Mouse (Mus musculus) telencephalon, adult 2 months (tissue): ENCODE data around the gene Glb1.

Experiments
- DNase-seq: peaks from one replicate; pipeline ENCODE4 v3.0.0-alpha.2; 2011; ENCODE audit warnings: low read depth, low spot score

The Glb1 gene

DNA sequence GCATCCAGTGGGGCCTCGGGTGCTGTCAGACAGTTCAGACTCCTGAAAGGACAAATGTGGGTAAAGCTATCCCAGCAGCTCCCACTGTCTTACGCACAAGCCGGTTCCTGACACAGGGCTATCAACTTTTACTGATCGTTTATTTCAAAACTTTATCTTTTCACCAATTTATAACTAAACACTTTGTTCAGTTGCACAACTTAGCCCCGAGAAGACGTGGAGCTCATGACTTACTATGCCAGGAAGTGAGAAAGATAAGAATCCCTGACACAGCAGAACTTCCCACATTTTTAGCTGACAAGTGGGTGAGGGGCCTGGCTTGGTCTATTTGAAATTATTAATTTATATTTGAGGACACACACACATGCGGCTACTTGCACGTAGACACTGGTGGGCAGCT lies 6.2 kb upstream of the Glb1 start:
- no peak for DNase-seq

DNA sequence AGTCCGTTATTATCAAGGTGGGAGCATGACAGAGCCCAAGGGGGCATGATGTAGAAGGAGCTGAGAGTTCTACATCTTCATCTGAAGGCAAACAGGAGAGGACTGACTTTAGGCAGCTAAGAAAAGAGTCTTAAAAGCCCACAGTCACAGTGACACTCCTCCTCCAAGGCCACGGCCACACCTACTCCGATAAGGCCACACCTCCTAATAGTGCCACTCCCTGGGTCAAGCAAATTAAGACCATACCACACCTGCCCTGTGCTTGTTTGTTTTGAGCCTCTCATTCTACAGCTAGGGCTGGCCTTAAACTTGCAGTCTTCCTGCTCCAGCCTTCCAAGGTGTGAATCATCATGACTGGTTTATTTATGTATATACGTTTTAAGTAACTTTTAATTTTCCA lies 5.6 kb upstream of the Glb1 start:
- no peak for DNase-seq

GRCm38 (mm10) chr9:114399680-114400079 lies 1.2 kb upstream of the Glb1 start:
- no peak for DNase-seq

GRCm38 (mm10) chr9:114400588-114400948 lies 308 bp upstream of the Glb1 start:
- no peak for DNase-seq

DNA sequence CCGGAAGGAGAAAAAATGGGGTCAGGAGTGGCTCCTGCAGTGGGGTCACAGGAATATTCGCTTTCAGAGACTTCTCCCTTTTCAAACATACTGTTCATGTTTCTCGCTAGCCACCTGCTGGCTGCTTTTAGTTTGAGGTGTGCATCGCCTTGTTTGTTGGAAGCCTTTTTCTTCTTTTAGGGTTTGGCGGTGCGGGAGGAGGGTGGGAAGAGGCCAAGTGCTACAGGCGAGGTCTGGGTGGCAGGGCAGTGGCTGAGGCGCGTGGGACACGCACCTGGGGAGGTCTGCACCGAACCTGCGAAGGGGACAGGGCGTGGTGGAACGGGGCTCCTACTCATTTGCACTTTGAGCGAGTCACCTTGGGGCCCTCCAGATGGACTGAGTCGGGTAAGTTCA lies 807 bp downstream of the Glb1 start:
- DNase-seq, result no peak

GRCm38 (mm10) chr9:114407676-114408075 lies 6.8 kb downstream of the Glb1 start:
- no peak for DNase-seq

GRCm38 (mm10) chr9:114410313-114410862 lies 9.5 kb downstream of the Glb1 start:
- DNase-seq, result no peak

DNA sequence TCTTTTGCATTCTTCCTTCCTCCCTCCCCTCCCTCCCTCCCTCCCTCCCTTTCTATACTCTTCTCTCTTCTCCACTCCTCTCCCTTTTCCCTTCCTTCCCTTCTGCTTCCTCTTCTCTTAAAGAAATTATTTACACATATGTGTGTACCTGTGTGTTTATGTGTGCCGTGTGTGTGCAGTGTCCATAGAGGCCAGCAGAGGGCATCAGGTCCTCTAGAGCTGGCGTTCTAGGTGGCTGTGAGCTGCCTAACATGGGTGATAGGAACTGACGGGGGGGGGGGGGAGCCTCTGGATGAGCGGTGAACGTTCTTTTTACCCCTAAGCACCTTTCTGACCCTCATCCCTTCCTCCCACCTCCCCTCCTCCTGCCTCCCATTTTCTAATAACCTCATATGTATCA lies 10.4 kb downstream of the Glb1 start:
- DNase-seq, result no peak

DNA sequence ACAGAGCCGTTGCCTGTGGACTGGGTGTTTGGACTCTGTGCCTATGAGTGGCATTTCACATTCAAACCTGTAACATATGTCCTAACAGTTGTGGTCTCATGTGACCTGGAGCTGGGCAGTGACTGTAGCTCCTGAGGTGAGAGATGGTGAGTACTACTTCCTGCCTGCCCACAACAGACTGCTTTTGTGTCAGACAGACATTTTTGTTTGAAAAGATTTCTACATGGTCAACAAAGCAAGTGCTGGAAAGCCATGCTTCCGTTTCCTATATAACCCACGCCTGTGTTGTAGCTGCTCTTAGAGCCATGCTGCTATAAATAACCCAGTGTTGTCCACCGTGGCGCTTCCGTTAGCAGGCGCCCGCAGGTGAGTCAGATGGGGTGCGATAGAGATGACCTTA lies 11.5 kb downstream of the Glb1 start:
- no peak for DNase-seq

- no peak for DNase-seq
These were observed 13.0 kb downstream of the Glb1 start for GRCm38 (mm10) chr9:114413866-114414265.

DNA sequence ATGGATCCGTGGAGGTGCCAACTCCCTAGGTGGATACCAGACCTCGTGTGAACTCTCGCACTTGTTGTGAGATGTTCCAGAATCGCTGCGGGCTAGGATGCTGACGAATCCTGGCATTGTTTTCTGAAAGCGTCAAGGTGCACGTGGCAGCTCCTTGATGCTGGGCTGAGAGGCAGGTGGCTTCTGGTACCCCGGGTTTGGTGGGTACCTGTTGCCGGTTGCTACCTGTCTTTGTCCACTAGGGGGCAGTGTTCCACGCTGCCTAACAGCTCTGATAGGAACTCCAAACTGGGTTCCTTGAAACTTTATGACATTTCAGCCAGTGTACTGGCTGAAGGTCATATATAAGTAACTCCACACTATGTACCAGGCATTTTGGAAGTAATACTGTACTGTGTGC lies 14.8 kb downstream of the Glb1 start:
- no peak for DNase-seq

GRCm38 (mm10) chr9:114416646-114417517 lies 16.0 kb downstream of the Glb1 start:
- no peak for DNase-seq

- no peak for DNase-seq
These were observed 17.3 kb downstream of the Glb1 start for GRCm38 (mm10) chr9:114418187-114418586.

- no peak for DNase-seq
These were observed 19.6 kb downstream of the Glb1 start for GRCm38 (mm10) chr9:114420443-114420842.

GRCm38 (mm10) chr9:114421045-114421444 lies 20.2 kb downstream of the Glb1 start:
- no peak for DNase-seq

DNA sequence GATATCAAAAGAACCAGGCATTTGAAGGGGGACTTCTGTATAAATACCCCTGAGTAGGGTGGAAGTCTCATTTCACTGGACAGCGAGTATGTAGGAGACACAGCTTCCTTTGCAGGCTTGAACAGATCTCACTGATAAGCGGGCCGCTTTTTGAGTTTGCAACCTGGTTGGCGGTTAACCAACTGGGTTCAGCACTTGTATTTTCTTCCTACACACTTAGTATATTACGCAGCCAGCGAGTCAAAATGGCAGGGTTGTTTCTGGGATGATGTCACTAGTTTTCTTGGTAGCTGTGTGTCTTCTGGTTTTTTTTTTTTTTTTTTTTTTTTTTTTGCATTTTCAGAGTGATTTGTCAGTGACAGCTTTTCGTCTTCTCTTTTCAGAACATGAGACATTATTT lies 20.9 kb downstream of the Glb1 start:
- no peak for DNase-seq

DNA sequence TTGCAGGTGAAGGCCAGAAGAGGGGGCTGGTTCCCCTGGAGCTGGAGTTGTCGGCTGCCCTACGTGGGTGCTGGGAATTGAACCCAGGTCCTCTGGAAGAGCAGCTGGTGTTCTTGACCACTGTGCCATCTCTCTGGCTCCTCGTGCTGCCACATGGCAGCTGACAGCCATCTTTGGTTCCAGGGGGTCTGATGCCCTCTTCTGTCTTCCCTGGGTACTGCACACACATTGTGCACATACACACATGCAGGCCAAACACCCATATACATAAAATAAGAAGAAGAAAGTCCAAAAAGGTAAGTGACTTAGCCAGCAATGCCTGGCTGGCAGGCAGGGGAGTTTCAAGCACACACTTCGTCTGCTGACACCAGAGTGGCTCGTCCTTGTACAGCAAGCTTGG lies 24.7 kb downstream of the Glb1 start:
- DNase-seq, result no peak

DNA sequence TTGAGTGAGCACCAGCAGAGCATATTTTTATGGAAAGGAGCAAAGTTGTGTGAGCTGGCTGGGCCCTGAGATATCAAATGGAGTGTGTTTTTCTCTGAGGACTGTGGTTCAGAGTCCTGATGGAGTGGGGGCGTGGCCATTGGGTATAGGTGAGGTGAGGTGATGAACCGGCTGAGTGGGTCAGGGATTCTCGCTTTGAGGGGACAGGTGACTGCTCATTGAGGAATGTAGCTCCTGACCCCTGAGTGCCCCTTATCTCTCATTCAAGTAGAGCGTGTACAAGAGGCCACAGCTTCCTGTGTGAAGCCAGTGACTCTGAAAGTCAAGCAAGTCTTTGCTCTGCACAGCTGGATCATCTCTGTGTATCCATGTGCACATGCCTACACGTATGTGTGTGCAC lies 25.3 kb downstream of the Glb1 start:
- DNase-seq, result no peak

DNA sequence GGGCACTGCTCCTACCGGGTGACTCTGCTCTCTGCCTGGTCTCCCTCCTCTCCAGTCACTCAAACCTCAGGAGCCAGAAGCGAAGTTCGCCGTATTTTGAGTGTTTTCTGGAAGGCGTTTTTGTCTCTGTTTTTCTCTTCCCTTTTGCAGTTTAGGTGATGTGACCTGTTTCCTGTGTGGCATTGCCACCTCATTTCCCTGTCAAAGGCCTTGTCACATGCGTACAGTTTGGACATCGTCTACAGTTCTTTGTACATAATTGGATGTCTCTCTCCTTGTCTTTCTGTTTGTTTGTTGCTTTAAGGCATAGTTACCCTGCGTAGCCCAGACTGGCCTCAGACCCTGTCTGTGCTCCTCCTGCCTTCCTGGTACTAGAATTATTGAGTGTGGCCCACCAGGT lies 26.5 kb downstream of the Glb1 start:
- no peak for DNase-seq

GRCm38 (mm10) chr9:114428103-114428834 lies 27.4 kb downstream of the Glb1 start:
- no peak for DNase-seq

DNA sequence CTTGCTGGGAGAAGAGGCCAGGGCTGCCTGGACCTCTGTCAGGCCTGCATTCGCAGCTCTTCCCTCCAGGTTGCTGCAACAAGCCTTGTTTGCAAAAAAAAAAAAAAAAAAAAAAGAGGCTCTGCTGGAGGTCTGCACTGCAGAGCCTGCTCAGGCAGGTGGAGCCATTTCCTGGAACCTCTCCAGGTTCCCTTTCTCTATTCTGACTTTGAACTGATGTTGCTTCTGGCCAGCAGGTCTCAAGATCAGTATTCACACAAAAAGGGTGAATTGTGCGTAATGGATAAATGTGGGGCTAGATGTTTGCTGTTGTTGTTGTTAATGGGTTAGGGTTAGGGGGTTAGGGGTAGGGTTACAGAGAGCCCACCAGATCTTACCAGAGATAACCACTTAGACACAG lies 34.8 kb downstream of the Glb1 start:
- DNase-seq, result no peak

- no peak for DNase-seq
These were observed 39.7 kb downstream of the Glb1 start for GRCm38 (mm10) chr9:114440548-114440947.

- no peak for DNase-seq
These were observed 41.3 kb downstream of the Glb1 start for GRCm38 (mm10) chr9:114442225-114442624.
